9 mouse cellular contexts compared by ENCODE assay signal in the genomic region with DNA sequence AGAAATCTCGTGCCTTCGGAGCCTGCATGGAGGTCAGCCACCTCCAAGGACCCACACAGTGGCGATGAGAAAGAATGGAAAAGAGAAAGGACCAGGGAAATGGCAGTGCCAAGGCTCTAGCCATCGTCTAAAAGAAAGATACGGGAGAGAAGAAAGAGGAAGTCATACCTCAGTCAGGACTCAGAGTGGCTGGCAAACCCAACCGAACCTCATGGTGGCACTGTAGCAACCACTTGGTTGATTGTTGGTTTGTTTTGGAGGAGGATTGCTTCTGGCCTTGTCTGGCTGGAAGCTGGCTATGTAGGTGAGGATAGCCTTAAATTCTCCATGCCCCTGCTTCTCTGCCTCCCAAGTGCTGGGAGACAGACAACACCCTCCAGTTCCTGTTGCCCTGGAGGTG. TPM values are rescaled to one million over a fixed set of nuclear protein-coding genes. Genes with fewer than 3 reads are reported as not detected.
DNase-seq lines count a peak whose midpoint lies in the region; ATAC-seq and TF ChIP-seq lines count a peak whose summit lies in the region.
"Had no signal": no experiment of that assay in that cellular context is flagged by ENCODE, and none has a peak within 500 bp of the region (broad histone marks: within the 10 kb centered on the region; RNA-seq: fewer than 3 reads in every experiment).

No protein-coding gene starts in this region.

- ATAC-seq in forebrain, postnatal 0 days, result no peak
- no peak for ATAC-seq in forebrain, embryonic 16.5 days
- ATAC-seq in midbrain, postnatal 0 days (ENCODE audit: low FRiP score), result no peak
- ATAC-seq in midbrain, embryonic 14.5 days (ENCODE audit: low FRiP score, low TSS enrichment), result no peak
- ATAC-seq: Patski had no signal

- no peaks in the 10 kb centered on the region for H3K9me3 ChIP-seq in forebrain, postnatal 0 days (ENCODE audit: low read length)
- no peaks in the 10 kb centered on the region; the same call in 1 of the 2 replicates for H3K9me3 ChIP-seq in forebrain, embryonic 16.5 days (ENCODE audit: control insufficient read depth, low read length)
- H3K9me3 ChIP-seq in midbrain, postnatal 0 days (ENCODE audit: low read length), result no peaks in the 10 kb centered on the region
- no peaks in the 10 kb centered on the region for H3K9me3 ChIP-seq in midbrain, embryonic 14.5 days (ENCODE audit: control insufficient read depth, low read length)
- peaks cover 11% of the 10 kb centered on the region for H3K9me3 ChIP-seq in embryonic facial prominence, embryonic 10.5 days

- no peak overlapping the region for H3K9ac ChIP-seq in forebrain, postnatal 0 days
- H3K9ac ChIP-seq in forebrain, embryonic 16.5 days (replicated peaks; ENCODE audit: low read depth, low read length), result no peak overlapping the region
- no peak overlapping the region for H3K9ac ChIP-seq in midbrain, postnatal 0 days (replicated peaks; ENCODE audit: low read length, poor library complexity, severe bottlenecking)
- H3K9ac ChIP-seq in midbrain, embryonic 14.5 days (replicated peaks; ENCODE audit: low read length), result no peak overlapping the region

- no peaks in the 10 kb centered on the region for H3K27me3 ChIP-seq in forebrain, postnatal 0 days (ENCODE audit: insufficient read depth, low read length)
- H3K27me3 ChIP-seq in forebrain, embryonic 16.5 days (replicated peaks; ENCODE audit: control insufficient read depth, insufficient read depth, low read length), result no peaks in the 10 kb centered on the region
- H3K27me3 ChIP-seq in midbrain, postnatal 0 days (ENCODE audit: insufficient read depth, low read length), result no peaks in the 10 kb centered on the region
- H3K27me3 ChIP-seq in midbrain, embryonic 14.5 days (ENCODE audit: control insufficient read depth, insufficient read depth, low read length), result no peaks in the 10 kb centered on the region
- H3K27me3 ChIP-seq in embryonic facial prominence, embryonic 10.5 days (replicated peaks; ENCODE audit: low read depth, poor library complexity, severe bottlenecking), result 0 out of 2 replicates have a peak, but pooled peaks cover 10% of the 10 kb centered on the region
- H3K27me3 ChIP-seq: Patski had no signal

- WGBS in forebrain, postnatal 0 days, result 56% methylated on average over 6 of the region's 6 CpGs
- 50% methylated on average over 6 of the region's 6 CpGs for WGBS in forebrain, embryonic 16.5 days
- WGBS in midbrain, postnatal 0 days, result 50% methylated on average over 6 of the region's 6 CpGs
- WGBS in midbrain, embryonic 14.5 days, result 63% methylated on average over 6 of the region's 6 CpGs
- 54% methylated on average over 6 of the region's 6 CpGs for whole genome bisulfite sequencing in embryonic facial prominence, embryonic 10.5 days

- no peaks in the 10 kb centered on the region for H3K36me3 ChIP-seq in forebrain, postnatal 0 days (ENCODE audit: insufficient read depth)
- no peaks in the 10 kb centered on the region for H3K36me3 ChIP-seq in forebrain, embryonic 16.5 days (ENCODE audit: control insufficient read depth, insufficient read depth)
- no peaks in the 10 kb centered on the region for H3K36me3 ChIP-seq in midbrain, postnatal 0 days (ENCODE audit: insufficient read depth, low read length)
- H3K36me3 ChIP-seq in midbrain, embryonic 14.5 days (ENCODE audit: control insufficient read depth, insufficient read depth, low read length), result no peaks in the 10 kb centered on the region
- H3K36me3 ChIP-seq in embryonic facial prominence, embryonic 10.5 days (replicated peaks), result no peaks in the 10 kb centered on the region; the same call in 1 of the 2 replicates

- no peak for DNase-seq in forebrain, postnatal 0 days
- DNase-seq in midbrain, postnatal 0 days (ENCODE audit: low spot score), result peak; percentile 62
- no peak for DNase-seq in midbrain, embryonic 14.5 days
- no peak for DNase-seq in embryonic facial prominence, embryonic 10.5 days (ENCODE audit: low spot score)
- peak; percentile 31 for DNase-seq in naive thymus-derived CD4-positive, alpha-beta T cell, adult 2 months (ENCODE audit: low read depth)
- no peak for DNase-seq in gastrocnemius, postnatal 10 days
- no peak for DNase-seq in ovary, adult 18-20 months (ENCODE audit: low spot score)

- no peak overlapping the region for H3K27ac ChIP-seq in forebrain, postnatal 0 days (ENCODE audit: low read depth, low read length)
- H3K27ac ChIP-seq in forebrain, embryonic 16.5 days (ENCODE audit: low read length), result no peak overlapping the region
- no peak overlapping the region for H3K27ac ChIP-seq in midbrain, postnatal 0 days (ENCODE audit: low read depth, low read length)
- no peak overlapping the region for H3K27ac ChIP-seq in midbrain, embryonic 14.5 days (replicated peaks; ENCODE audit: low read depth, low read length)
- peak overlapping the region; percentile 51 for H3K27ac ChIP-seq in embryonic facial prominence, embryonic 10.5 days (replicated peaks)

- H3K4me2 ChIP-seq in forebrain, postnatal 0 days (ENCODE audit: low read depth), result no peak overlapping the region
- H3K4me2 ChIP-seq in forebrain, embryonic 16.5 days (ENCODE audit: low read length), result no peak overlapping the region
- H3K4me2 ChIP-seq in midbrain, postnatal 0 days (ENCODE audit: low read depth, low read length, poor library complexity, severe bottlenecking), result no peak overlapping the region
- H3K4me2 ChIP-seq in midbrain, embryonic 14.5 days (ENCODE audit: low read length), result no peak overlapping the region

- peak; percentile 65 for TF ChIP-seq CTCF in forebrain, postnatal 0 days (IDR thresholded peaks at IDR 0.05; ENCODE audit: low read depth)
- TF ChIP-seq CTCF in midbrain, postnatal 0 days (IDR thresholded peaks at IDR 0.05), result peak; percentile 62

- no peak overlapping the region for H3K4me3 ChIP-seq in forebrain, postnatal 0 days (ENCODE audit: low read depth, low read length)
- no peak overlapping the region for H3K4me3 ChIP-seq in forebrain, embryonic 16.5 days (replicated peaks; ENCODE audit: low read length)
- H3K4me3 ChIP-seq in midbrain, postnatal 0 days (ENCODE audit: low read depth, low read length), result no peak overlapping the region
- H3K4me3 ChIP-seq in midbrain, embryonic 14.5 days (replicated peaks; ENCODE audit: low read depth, low read length), result no peak overlapping the region
- no peak overlapping the region for H3K4me3 ChIP-seq in embryonic facial prominence, embryonic 10.5 days

- peaks cover 11% of the 10 kb centered on the region for H3K4me1 ChIP-seq in forebrain, postnatal 0 days (ENCODE audit: insufficient read depth)
- H3K4me1 ChIP-seq in forebrain, embryonic 16.5 days (replicated peaks; ENCODE audit: control insufficient read depth, insufficient read depth, low read length), result peaks cover 30% of the 10 kb centered on the region
- 0 out of 2 replicates have a peak, but pooled peaks cover 2% of the 10 kb centered on the region for H3K4me1 ChIP-seq in midbrain, postnatal 0 days (ENCODE audit: insufficient read depth, low read length)
- peaks cover 22% of the 10 kb centered on the region for H3K4me1 ChIP-seq in midbrain, embryonic 14.5 days (ENCODE audit: control insufficient read depth, insufficient read depth, low read length)
- peaks cover 60% of the 10 kb centered on the region for H3K4me1 ChIP-seq in embryonic facial prominence, embryonic 10.5 days

RNA-seq across cellular contexts. Expression of gene 1700001O22Rik, which starts 34.3 kb away (rescaled TPM):
- total RNA-seq in forebrain, postnatal 0 days (2014; rRNA removed), result 0.77 and 1.8 TPM in 2 replicates
- polyA plus RNA-seq in forebrain, postnatal 0 days (2015; fragmentation: Nextera tagmentation; extraction: Ambion mirVana), result 1.4 and 1.5 TPM in 2 replicates
- polyA plus RNA-seq in forebrain, embryonic 16.5 days (2015; fragmentation: Nextera tagmentation; extraction: Ambion mirVana), result 2.1 and 2.9 TPM in 2 replicates
- total RNA-seq in midbrain, postnatal 0 days (2014; rRNA removed), result 2.4 TPM in 1 of 2 replicates, not detected in the other
- 1.2 and 1.5 TPM in 2 replicates for polyA plus RNA-seq in midbrain, postnatal 0 days (2015; fragmentation: Nextera tagmentation; extraction: Ambion mirVana)
- 0.87 and 1.0 TPM in 2 replicates for polyA plus RNA-seq in midbrain, embryonic 14.5 days (2014; fragmentation: Nextera tagmentation; extraction: Ambion mirVana)
- polyA plus RNA-seq in embryonic facial prominence, embryonic 10.5 days (2016; fragmentation: Nextera tagmentation; extraction: Ambion mirVana), result 2.4 and 3.1 TPM in 2 replicates
- 1 to 10 TPM in 1 of 2 experiments, under 1 TPM in 1; 0.33 to 1.1 TPM for total RNA-seq in gastrocnemius, postnatal 10 days (2021)

RNA-seq across cellular contexts. Expression of gene Ntmt1, which starts 38.4 kb away (rescaled TPM):
- 87.6 and 105 TPM in 2 replicates for total RNA-seq in forebrain, postnatal 0 days (2014; rRNA removed)
- 106 and 107 TPM in 2 replicates for polyA plus RNA-seq in forebrain, postnatal 0 days (2015; fragmentation: Nextera tagmentation; extraction: Ambion mirVana)
- 120 and 121 TPM in 2 replicates for polyA plus RNA-seq in forebrain, embryonic 16.5 days (2015; fragmentation: Nextera tagmentation; extraction: Ambion mirVana)
- 62.2 and 74.1 TPM in 2 replicates for total RNA-seq in midbrain, postnatal 0 days (2014; rRNA removed)
- 90.3 and 104 TPM in 2 replicates for polyA plus RNA-seq in midbrain, postnatal 0 days (2015; fragmentation: Nextera tagmentation; extraction: Ambion mirVana)
- 114 and 122 TPM in 2 replicates for polyA plus RNA-seq in midbrain, embryonic 14.5 days (2014; fragmentation: Nextera tagmentation; extraction: Ambion mirVana)
- polyA plus RNA-seq in embryonic facial prominence, embryonic 10.5 days (2016; fragmentation: Nextera tagmentation; extraction: Ambion mirVana), result 134 and 135 TPM in 2 replicates
- total RNA-seq in gastrocnemius, postnatal 10 days (2021), result 10 to 100 TPM; 20.1 to 22.8 TPM

Comparison
In these comparisons a context has a peak if more than half of its experiments do, and no peak if none do; other contexts are left out.
1. DNase-seq: peak in midbrain, postnatal 0 days (single experiment) and naive thymus-derived CD4-positive, alpha-beta T cell, adult 2 months (single experiment); none in forebrain, postnatal 0 days (single experiment), midbrain, embryonic 14.5 days (single experiment), embryonic facial prominence, embryonic 10.5 days (single experiment), gastrocnemius, postnatal 10 days (single experiment) and ovary, adult 18-20 months (single experiment).